Mouse (Mus musculus): ENCODE results near the gene Gm20388. TPM values are rescaled to one million over a fixed set of nuclear protein-coding genes. Genes with fewer than 3 reads are reported as not detected.
"Not testable (repeated sequence)": the region's sequence is repeated elsewhere in the genome, so short reads cannot be mapped to it uniquely, and the experiment has no call there.

Gm20388 gene
- polyA plus RNA-seq, 1 experiment from 2014 or later = not detected

DNA sequence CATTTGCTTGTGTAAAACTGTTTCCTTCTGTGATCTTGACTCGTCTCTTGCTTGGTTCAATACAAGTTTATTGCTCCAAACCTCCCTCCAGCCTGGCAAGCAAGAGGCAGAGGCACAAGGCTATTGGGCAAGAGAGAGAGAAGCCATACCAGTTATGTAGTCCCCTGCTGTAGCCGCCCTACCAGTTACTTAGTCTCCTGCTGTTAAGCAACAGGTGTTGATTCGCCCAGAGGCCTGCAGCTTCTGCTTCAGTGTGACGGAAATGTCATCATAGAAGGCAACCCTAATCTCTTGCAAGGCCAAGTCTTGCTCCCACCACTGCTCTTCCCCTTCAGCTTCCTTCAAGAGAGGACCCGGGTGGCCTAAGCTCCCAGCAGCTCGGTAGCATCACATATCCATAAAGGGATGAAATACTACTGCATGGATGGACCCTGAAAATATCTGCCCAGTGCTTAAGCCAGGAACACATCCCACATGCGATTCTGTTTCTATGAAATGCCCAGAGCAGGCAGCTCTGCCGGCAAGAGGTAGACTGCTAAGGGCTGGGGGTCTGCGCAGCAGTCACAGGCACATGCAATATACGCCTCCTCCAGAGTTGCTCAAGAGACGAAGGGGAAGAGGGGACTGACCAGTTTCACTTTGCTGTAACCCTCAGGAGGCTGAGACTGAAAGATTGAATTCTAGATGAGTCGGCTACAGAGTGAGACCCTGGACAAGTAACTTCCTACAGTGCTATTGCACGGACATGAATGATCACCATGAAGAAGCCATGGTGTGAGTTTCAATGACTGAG is 3369.9 kb downstream of the Gm20388 start:
- no peak overlapping the region for H3K4me2 ChIP-seq
- 78% methylated on average over 13 of the region's 13 CpGs for WGBS (ENCODE audit: insufficient replicate concordance)
- H3K9me3 ChIP-seq (replicated peaks) = no peaks in the 10 kb centered on the region
- no peak for ATAC-seq
- H3K36me3 ChIP-seq = peaks cover 80% of the 10 kb centered on the region
- H3K27ac ChIP-seq = no peak overlapping the region
- no peak overlapping the region for H3K4me3 ChIP-seq
- H3K9ac ChIP-seq = no peak overlapping the region
- no peaks in the 10 kb centered on the region; the same call in 1 of the 2 replicates for H3K4me1 ChIP-seq
- no peaks in the 10 kb centered on the region for H3K27me3 ChIP-seq (replicated peaks)

DNA sequence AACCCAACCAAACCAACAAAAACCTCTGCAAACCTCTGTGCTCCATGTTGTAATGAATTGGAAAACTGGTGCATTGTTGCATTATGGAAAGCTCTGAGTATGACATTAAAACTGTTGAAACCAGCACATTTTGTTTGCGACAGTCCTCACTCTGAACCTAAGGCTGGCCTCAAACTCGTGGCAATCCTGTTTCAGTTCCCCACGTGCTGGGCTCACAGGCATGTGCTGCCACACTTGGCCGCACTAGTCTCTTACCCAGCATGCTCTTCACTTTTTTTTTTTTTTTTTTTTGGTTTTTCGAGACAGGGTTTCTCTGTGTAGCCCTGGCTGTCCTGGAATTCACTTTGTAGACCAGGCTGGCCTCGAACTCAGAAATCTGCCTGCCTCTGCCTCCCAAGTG is 3372.4 kb downstream of the Gm20388 start:
- WGBS (ENCODE audit: insufficient replicate concordance) = 84% methylated on average over 5 of the region's 6 CpGs
- H3K36me3 ChIP-seq = peaks cover 90% of the 10 kb centered on the region
- H3K9ac ChIP-seq; H3K27me3 ChIP-seq (replicated peaks); ATAC-seq; H3K4me3 ChIP-seq; H3K4me1 ChIP-seq; H3K9me3 ChIP-seq (replicated peaks); H3K27ac ChIP-seq; H3K4me2 ChIP-seq: not testable (repeated sequence)

DNA sequence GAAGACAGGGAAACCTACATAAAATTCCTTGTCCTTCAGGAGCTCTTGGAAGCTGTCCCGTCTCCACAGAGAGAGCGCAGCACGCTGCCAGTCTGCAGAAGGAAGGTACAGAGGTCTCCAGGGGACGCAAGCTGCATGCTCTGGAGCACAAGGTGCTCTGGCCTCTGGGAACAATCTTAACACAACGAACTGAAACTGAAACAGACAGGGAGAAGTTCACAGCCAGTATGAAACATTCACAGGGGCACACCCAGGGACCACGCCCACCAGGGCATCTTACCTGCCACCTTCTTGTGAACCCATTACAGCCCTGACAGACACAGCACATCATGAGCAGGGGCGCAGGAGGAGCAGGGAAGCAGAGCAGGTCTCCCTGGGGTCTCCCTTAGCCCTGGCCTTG is 3373.3 kb downstream of the Gm20388 start:
- no peaks in the 10 kb centered on the region; the same call in 1 of the 2 replicates for H3K4me1 ChIP-seq
- H3K27ac ChIP-seq = no peak overlapping the region
- no peak overlapping the region for H3K4me2 ChIP-seq
- peaks cover 90% of the 10 kb centered on the region for H3K36me3 ChIP-seq
- no peak overlapping the region for H3K4me3 ChIP-seq
- no peak for ATAC-seq
- H3K27me3 ChIP-seq (replicated peaks) = no peaks in the 10 kb centered on the region
- WGBS (ENCODE audit: insufficient replicate concordance) = 85% methylated on average over 7 of the region's 7 CpGs
- H3K9ac ChIP-seq = no peak overlapping the region
- no peaks in the 10 kb centered on the region for H3K9me3 ChIP-seq (replicated peaks)

DNA sequence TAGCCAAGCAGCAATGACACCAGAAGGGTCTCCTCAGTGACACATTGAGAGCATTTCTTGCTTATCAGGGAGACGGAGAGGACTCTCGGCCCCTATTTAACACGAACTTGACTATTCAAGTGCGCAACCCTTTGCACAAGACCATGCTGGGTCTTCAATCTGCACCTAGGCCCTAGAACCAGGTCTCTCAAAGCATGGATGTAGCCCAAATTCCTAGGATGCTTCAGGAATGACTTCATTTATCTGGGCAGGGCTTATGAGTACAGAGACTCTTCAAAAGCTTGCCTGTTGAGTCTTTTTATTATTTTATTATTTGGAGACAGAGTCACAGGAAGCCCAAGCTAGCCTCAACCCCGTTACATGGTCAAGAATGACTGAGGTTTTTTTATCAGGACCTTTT is 3373.9 kb downstream of the Gm20388 start:
- no peak overlapping the region for H3K9ac ChIP-seq
- no peak overlapping the region for H3K4me3 ChIP-seq
- no peak for ATAC-seq
- H3K4me2 ChIP-seq = no peak overlapping the region
- H3K36me3 ChIP-seq = peaks cover 90% of the 10 kb centered on the region
- no peaks in the 10 kb centered on the region for H3K27me3 ChIP-seq (replicated peaks)
- H3K4me1 ChIP-seq = no peaks in the 10 kb centered on the region; the same call in 1 of the 2 replicates
- H3K27ac ChIP-seq = no peak overlapping the region
- H3K9me3 ChIP-seq (replicated peaks) = no peaks in the 10 kb centered on the region
- 83% methylated on average over 5 of the region's 5 CpGs for WGBS (ENCODE audit: insufficient replicate concordance)

DNA sequence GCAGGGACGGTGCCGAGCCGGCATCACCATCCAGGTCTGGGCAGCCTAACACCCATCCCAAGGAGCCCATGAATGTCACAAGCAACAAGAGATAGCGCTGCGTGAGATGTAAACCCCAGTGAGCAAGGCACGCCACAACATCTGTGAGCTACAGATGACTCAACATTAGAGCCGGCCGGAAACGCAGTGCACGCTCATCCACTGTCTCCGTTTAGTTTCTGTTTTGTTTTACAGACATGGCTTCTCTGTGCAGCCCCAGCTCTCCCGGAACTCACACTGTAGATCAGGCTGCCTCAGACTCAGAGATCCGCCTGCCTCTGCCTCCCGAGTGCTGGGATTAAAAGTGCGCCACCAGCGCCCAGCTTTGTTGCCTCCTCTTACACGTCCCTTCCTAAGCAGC is 3376.7 kb downstream of the Gm20388 start:
- H3K4me1 ChIP-seq = no peaks in the 10 kb centered on the region; the same call in 1 of the 2 replicates
- H3K27me3 ChIP-seq (replicated peaks) = no peaks in the 10 kb centered on the region
- H3K9ac ChIP-seq = no peak overlapping the region
- no peak overlapping the region for H3K4me3 ChIP-seq
- peaks cover 89% of the 10 kb centered on the region for H3K36me3 ChIP-seq
- no peak overlapping the region for H3K27ac ChIP-seq
- WGBS (ENCODE audit: insufficient replicate concordance) = 89% methylated on average over 17 of the region's 17 CpGs
- no peak overlapping the region for H3K4me2 ChIP-seq
- H3K9me3 ChIP-seq (replicated peaks) = no peaks in the 10 kb centered on the region
- no peak for ATAC-seq

DNA sequence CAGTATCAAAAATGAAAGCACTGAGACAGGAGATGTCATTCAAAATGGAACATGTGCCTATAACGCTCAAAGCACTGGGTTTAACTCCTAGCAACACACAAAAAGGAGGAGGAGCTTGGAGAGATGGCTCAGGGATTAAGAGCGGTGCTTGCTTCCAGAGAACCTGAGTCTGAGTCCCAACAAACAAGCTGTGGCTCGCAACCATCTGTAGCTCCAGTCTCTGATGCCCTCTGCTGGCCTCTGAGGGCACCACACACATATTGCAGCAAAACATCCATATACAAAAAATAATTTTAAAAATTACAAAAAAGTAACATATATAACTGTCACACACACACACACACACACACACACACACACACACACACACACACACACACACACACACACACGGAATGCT is 3379.5 kb downstream of the Gm20388 start:
- WGBS (ENCODE audit: insufficient replicate concordance) = 84% methylated on average over 4 of the region's 4 CpGs
- no peak overlapping the region for H3K9ac ChIP-seq

DNA sequence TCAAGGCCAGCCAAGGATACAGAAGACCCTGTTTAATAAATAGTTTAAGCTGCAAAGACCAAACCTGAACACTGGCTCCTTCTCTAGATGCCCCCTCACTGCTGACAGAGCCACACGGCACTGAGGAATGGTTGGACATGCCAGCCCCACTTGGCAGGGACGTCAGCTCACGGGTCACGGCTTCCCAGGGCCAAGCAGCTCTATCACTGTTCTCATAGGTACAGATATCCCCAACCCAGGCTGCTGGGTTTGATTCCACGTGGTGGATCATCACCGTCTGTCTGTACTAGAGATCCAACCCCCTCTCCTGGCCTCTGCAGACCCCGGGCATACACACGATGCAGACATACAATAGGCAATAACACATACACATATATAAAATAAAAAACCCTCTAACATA is 3380.0 kb downstream of the Gm20388 start:
- no peak for ATAC-seq
- H3K4me2 ChIP-seq = no peak overlapping the region
- no peak overlapping the region for H3K4me3 ChIP-seq
- H3K36me3 ChIP-seq = peaks cover 95% of the 10 kb centered on the region
- H3K27ac ChIP-seq = no peak overlapping the region
- no peaks in the 10 kb centered on the region for H3K4me1 ChIP-seq
- no peaks in the 10 kb centered on the region for H3K9me3 ChIP-seq (replicated peaks)
- no peaks in the 10 kb centered on the region for H3K27me3 ChIP-seq (replicated peaks)
- no peak overlapping the region for H3K9ac ChIP-seq
- WGBS (ENCODE audit: insufficient replicate concordance) = 92% methylated on average over 8 of the region's 8 CpGs

More for the DNA sequence above, 3379.5 kb downstream of the Gm20388 start:
- H3K9me3 ChIP-seq (replicated peaks) = no peaks in the 10 kb centered on the region
- H3K27ac ChIP-seq = no peak overlapping the region
- no peaks in the 10 kb centered on the region for H3K27me3 ChIP-seq (replicated peaks)
- H3K36me3 ChIP-seq = peaks cover 92% of the 10 kb centered on the region
- H3K4me1 ChIP-seq = no peaks in the 10 kb centered on the region
- no peak for ATAC-seq
- no peak overlapping the region for H3K4me3 ChIP-seq
- H3K4me2 ChIP-seq = no peak overlapping the region

DNA sequence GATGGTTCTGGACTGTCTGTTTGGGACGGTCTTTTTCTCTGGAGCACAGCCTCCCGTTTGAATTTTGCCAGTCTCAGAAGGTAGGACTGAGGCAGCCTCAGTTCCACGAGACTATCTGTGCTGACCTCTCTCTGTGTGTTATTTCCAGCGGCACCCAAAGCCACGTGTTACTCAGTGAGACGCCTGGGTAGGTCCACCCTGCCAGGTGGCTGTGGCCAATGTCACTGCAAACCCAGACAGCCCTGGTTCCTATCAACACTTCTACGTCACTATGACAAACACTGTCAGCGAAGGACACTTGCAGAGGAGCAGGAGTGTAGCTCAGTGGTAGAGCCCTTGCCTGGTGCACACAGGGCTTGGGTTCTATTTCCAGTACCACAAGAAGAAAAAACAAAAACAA is 3381.1 kb downstream of the Gm20388 start:
- Histone ChIP-seq H3K4me1 (no peaks in the 10 kb centered on the region), H3K4me3 (no peak overlapping the region), H3K27me3 (replicated peaks) (no peaks in the 10 kb centered on the region), H3K27ac (no peak overlapping the region), H3K4me2 (no peak overlapping the region), H3K36me3 (peaks cover 95% of the 10 kb centered on the region), H3K9me3 (replicated peaks) (no peaks in the 10 kb centered on the region), H3K9ac (no peak overlapping the region)
- ATAC-seq = no peak
- 80% methylated on average over 8 of the region's 8 CpGs for WGBS (ENCODE audit: insufficient replicate concordance)

DNA sequence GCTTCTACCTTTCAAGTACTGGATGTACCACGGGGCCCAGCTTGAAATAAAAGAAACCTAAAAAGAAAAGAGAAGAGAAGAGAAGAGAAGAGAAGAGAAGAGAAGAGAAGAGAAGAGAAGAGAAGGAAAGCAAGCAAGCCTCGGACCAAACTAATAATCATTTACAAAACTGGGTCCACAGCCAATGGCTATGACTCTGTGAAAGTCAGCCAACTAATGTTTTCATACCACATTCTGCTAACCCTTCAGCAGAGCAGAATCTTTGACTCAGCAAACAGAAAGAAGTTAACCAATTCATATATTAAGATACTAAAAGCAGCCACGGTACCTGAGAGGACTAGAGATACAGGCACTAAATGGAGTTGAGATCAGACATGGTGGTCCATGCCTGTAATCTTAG is 3381.6 kb downstream of the Gm20388 start:
- H3K27ac ChIP-seq = no peak overlapping the region
- WGBS (ENCODE audit: insufficient replicate concordance) = 68% methylated on average over 3 of the region's 3 CpGs
- peaks cover 95% of the 10 kb centered on the region for H3K36me3 ChIP-seq
- H3K9me3 ChIP-seq (replicated peaks) = no peaks in the 10 kb centered on the region
- no peaks in the 10 kb centered on the region for H3K4me1 ChIP-seq
- no peaks in the 10 kb centered on the region for H3K27me3 ChIP-seq (replicated peaks)
- H3K4me2 ChIP-seq = no peak overlapping the region
- H3K4me3 ChIP-seq = no peak overlapping the region
- ATAC-seq = no peak
- H3K9ac ChIP-seq = no peak overlapping the region

DNA sequence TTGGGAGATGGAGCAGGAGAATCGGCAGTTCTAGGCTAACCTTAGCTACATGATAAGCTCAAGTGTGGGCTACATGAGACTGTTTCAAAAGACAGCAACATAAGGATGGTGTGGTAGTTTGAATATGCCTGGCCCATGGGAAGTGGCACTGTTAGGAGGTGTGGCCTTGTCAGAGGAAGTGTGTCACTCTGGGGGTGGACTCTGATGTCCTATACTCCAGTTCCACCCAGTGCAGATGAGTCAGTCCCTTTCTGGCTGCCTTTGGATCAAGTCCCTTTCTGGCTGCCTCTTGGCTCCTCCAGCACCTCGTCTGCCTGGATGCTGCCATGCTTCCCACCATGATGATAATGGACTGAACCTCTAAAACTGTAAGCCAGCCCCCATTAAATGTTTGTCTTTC is 3382.1 kb downstream of the Gm20388 start:
- 70% methylated on average over 2 of the region's 2 CpGs for whole genome bisulfite sequencing (ENCODE audit: insufficient replicate concordance)
- peaks cover 95% of the 10 kb centered on the region for H3K36me3 ChIP-seq
- no peaks in the 10 kb centered on the region for H3K4me1 ChIP-seq
- H3K4me2 ChIP-seq = no peak overlapping the region
- no peak for ATAC-seq
- no peak overlapping the region for H3K4me3 ChIP-seq
- H3K9me3 ChIP-seq (replicated peaks) = no peaks in the 10 kb centered on the region
- no peak overlapping the region for H3K27ac ChIP-seq
- no peak overlapping the region for H3K9ac ChIP-seq
- H3K27me3 ChIP-seq (replicated peaks) = no peaks in the 10 kb centered on the region

DNA sequence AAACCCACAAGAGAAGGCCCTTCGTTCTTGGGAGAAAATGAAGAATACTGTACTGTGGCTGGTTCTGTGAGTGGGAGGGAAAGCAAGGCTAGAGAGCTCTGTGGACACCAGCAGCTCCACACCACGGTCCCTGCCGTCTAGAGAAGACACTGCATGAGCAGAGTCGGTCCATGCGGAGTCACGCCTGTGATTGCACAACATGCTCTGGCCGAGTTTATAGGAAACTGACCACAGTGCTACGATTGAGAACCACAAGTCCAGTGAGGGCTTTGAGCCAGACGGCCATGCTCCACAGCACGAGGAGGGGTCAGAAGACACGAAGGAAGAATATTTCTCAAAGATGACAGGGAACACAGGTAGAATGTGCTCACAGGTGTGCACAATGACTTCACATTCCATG is 3387.7 kb downstream of the Gm20388 start:
- Histone ChIP-seq H3K27ac (no peak overlapping the region), H3K27me3 (replicated peaks) (no peaks in the 10 kb centered on the region), H3K4me2 (no peak overlapping the region), H3K36me3 (peaks cover 79% of the 10 kb centered on the region), H3K4me1 (no peaks in the 10 kb centered on the region), H3K9ac (no peak overlapping the region), H3K4me3 (no peak overlapping the region), H3K9me3 (replicated peaks) (no peaks in the 10 kb centered on the region)
- WGBS (ENCODE audit: insufficient replicate concordance) = 75% methylated on average over 11 of the region's 11 CpGs
- no peak for ATAC-seq

DNA sequence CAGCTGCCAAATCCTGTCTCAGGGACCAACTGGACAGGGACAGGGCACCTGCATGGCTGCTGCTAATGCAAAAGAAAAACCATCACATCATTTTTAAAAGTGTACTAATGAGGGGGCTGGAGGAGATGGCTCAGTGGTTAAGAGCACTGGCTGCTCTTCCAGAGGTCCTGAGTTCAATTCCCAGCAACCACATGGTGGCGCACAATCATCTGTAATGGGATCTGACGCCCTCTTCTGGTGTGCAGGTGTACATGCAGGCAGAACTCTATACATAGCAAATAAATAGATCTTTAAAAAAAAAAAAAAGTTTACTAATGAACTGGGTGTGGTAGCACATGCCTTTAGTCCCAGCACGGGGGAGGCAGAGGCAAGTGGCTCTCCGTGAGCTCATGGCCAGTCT is 3398.1 kb downstream of the Gm20388 start:
- Histone ChIP-seq H3K27me3 (replicated peaks) (no peaks in the 10 kb centered on the region), H3K27ac (no peak overlapping the region), H3K4me3 (no peak overlapping the region), H3K36me3 (peaks cover 89% of the 10 kb centered on the region), H3K9me3 (replicated peaks) (no peaks in the 10 kb centered on the region), H3K9ac (no peak overlapping the region), H3K4me2 (no peak overlapping the region), H3K4me1 (no peaks in the 10 kb centered on the region)
- 64% methylated on average over 4 of the region's 4 CpGs for WGBS (ENCODE audit: insufficient replicate concordance)
- ATAC-seq = no peak

Data from liver, embryonic 12.5 days (tissue).